Mouse (Mus musculus) megakaryocyte, embryonic 14.5 days (primary cell): ENCODE measurements at regions not wholly inside any gene's neighbourhood (a gene's known extent, or its start where the extent isn't known, plus 50 kb on each side); places are given as distances from the start of the nearest gene placed in this dataset.

ENCODE experiments used
- FLI1 ChIP-seq: IDR thresholded peaks from 2 replicates; pipeline ENCODE4 v1.6.1; 2012; ENCODE audit warnings: low read length, inconsistent platforms, mixed read lengths
- GATA1 ChIP-seq: IDR thresholded peaks from 3 replicates; pipeline ENCODE4 v1.6.1; 2012; ENCODE audit warnings: mixed read lengths, low read length, inconsistent platforms, borderline replicate concordance

DNA sequence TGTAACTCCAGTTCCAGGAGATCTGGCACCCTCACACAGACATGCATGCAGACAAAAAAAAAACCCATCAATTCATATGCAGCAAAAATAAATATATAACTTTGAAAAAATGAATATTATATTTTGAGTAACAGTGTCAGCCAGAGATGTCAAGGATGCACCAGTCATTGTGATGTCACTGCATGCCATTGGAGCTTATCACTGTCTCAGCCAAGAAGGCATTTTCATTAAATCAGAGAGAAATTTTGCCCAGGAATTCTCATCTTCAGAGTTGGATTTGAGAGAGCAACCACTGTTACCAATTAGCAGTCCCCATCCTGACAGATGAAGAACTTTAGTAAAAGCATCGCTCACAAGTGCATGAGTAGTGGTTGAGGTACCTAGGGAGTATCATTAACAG, 79.0 kb upstream of the Lpar1 start:
- TF ChIP-seq GATA1 (no peak), FLI1 (no peak)
